8 mouse cellular contexts compared by ENCODE assay signal in genomic region chr7:45019031-45019571, GRCm38 (mm10). TPM values are rescaled to one million over a fixed set of nuclear protein-coding genes. Genes with fewer than 3 reads are reported as not detected.
A peak's percentile ranks its signal among the peaks of the same experiment; 100 is the strongest.
DNase-seq lines count a peak whose midpoint lies in the region; ATAC-seq and TF ChIP-seq lines count a peak whose summit lies in the region.

No protein-coding gene starts in this region.

- H3K4me3 ChIP-seq in embryonic facial prominence, embryonic 14.5 days (ENCODE audit: low read depth, low read length) = peak overlapping the region; percentile 88
- H3K4me3 ChIP-seq in limb, embryonic 12.5 days (replicated peaks) = 0 out of 2 replicates have a peak overlapping the region, but pooled peaks have one; percentile 6
- peak overlapping the region; percentile 71 for H3K4me3 ChIP-seq in myocyte

- H3K79me2 ChIP-seq in myocyte (ENCODE audit: control insufficient read depth, insufficient read depth) = peaks cover 24% of the 10 kb centered on the region

- WGBS in embryonic facial prominence, embryonic 14.5 days = 39% methylated on average over 8 of the region's 8 CpGs
- 32% methylated on average over 8 of the region's 8 CpGs for WGBS in limb, embryonic 12.5 days

- no peak overlapping the region for H3K9ac ChIP-seq in embryonic facial prominence, embryonic 14.5 days (ENCODE audit: low read depth, low read length)
- H3K9ac ChIP-seq in limb, embryonic 12.5 days (replicated peaks) = no peak overlapping the region

- DNase-seq in ovary, adult 18-20 months (ENCODE audit: low spot score) = peak; percentile 67
- DNase-seq in ovary, postnatal 10 days (ENCODE audit: low spot score) = no peak
- peak; percentile 76 for DNase-seq in embryonic facial prominence, embryonic 14.5 days (ENCODE audit: low spot score)
- DNase-seq in heart, postnatal 4 days = peak; percentile 71
- DNase-seq in layer of hippocampus, postnatal 25 days (ENCODE audit: extremely low spot score in 1 of 2, low spot score in 1 of 2) = no peak

- 0 out of 2 replicates have a peak, but pooled peaks cover under 1% of the 10 kb centered on the region for H3K36me3 ChIP-seq in embryonic facial prominence, embryonic 14.5 days (ENCODE audit: control insufficient read depth, insufficient read depth, low read length)
- H3K36me3 ChIP-seq in limb, embryonic 12.5 days = no peaks in the 10 kb centered on the region
- peaks cover 5% of the 10 kb centered on the region for H3K36me3 ChIP-seq in myocyte (ENCODE audit: control insufficient read depth, insufficient read depth)

- ATAC-seq in embryonic facial prominence, embryonic 14.5 days (ENCODE audit: low read depth) = no peak
- ATAC-seq in limb, embryonic 12.5 days (ENCODE audit: insufficient number of reproducible peaks, insufficient read depth, low FRiP score, low TSS enrichment, low read depth) = no peak
- ATAC-seq in activated CD4-positive, CD25-positive, alpha-beta regulatory T cell, adult 4 months = no peak

- peak overlapping the region; percentile 70 for H3K4me2 ChIP-seq in embryonic facial prominence, embryonic 14.5 days (ENCODE audit: low read depth, low read length)
- H3K4me2 ChIP-seq in limb, embryonic 12.5 days = peak overlapping the region; percentile 85
- peak overlapping the region; percentile 98 for H3K4me2 ChIP-seq in myocyte (ENCODE audit: low read depth)

- H3ac ChIP-seq in myocyte (ENCODE audit: control insufficient read depth, insufficient read length) = no peak overlapping the region

- H3K4me1 ChIP-seq in embryonic facial prominence, embryonic 14.5 days (ENCODE audit: control insufficient read depth, insufficient read depth, low read length) = peaks cover 19% of the 10 kb centered on the region
- H3K4me1 ChIP-seq in limb, embryonic 12.5 days (replicated peaks) = peaks cover 35% of the 10 kb centered on the region

- no peaks in the 10 kb centered on the region for H3K9me3 ChIP-seq in embryonic facial prominence, embryonic 14.5 days (ENCODE audit: control insufficient read depth, low read length)
- H3K9me3 ChIP-seq in limb, embryonic 12.5 days = no peaks in the 10 kb centered on the region

- no peak overlapping the region for H3K27ac ChIP-seq in embryonic facial prominence, embryonic 14.5 days (replicated peaks; ENCODE audit: low read depth, low read length)
- H3K27ac ChIP-seq in limb, embryonic 12.5 days = 0 out of 2 replicates have a peak overlapping the region, but pooled peaks have one; percentile 1

- TF ChIP-seq POLR2A in myocyte (IDR thresholded peaks at IDR 0.05; ENCODE audit: insufficient read length, low read depth) = peak; percentile 51

- no peaks in the 10 kb centered on the region for H3K27me3 ChIP-seq in embryonic facial prominence, embryonic 14.5 days (replicated peaks; ENCODE audit: control insufficient read depth, insufficient read depth, low read length)
- H3K27me3 ChIP-seq in limb, embryonic 12.5 days = peaks cover 12% of the 10 kb centered on the region; the same call in 1 of the 2 replicates
- H3K27me3 ChIP-seq in myocyte (ENCODE audit: control insufficient read depth, insufficient read depth, insufficient read length) = no peaks in the 10 kb centered on the region

TF ChIP-seq in myocyte, 11 proteins besides CTCF, POLR2A, EP300 and RAD21:
- TF ChIP-seq E2F4 (IDR thresholded peaks at IDR 0.05; ENCODE audit: insufficient read depth) (no peak), CEBPB (IDR thresholded peaks at IDR 0.05; ENCODE audit: insufficient read depth, poor library complexity, severe bottlenecking) (no peak), MAX (IDR thresholded peaks at IDR 0.05; ENCODE audit: low read depth) (no peak), USF1 (IDR thresholded peaks at IDR 0.05; ENCODE audit: low read depth) (no peak), MYOD1 (IDR thresholded peaks at IDR 0.05; ENCODE audit: control insufficient read depth in 1 of 3, insufficient read length in 2 of 3, low read depth in 2 of 3) (no peak), SRF (IDR thresholded peaks at IDR 0.05; ENCODE audit: control insufficient read depth, insufficient read length, low read depth) (no peak), POLR2AphosphoS2 (IDR thresholded peaks at IDR 0.05; ENCODE audit: insufficient read length, low read depth) (peak; percentile 53), MYOG (IDR thresholded peaks at IDR 0.05; ENCODE audit: control insufficient read depth in 1 of 3, insufficient read depth in 1 of 3, insufficient read length in 2 of 3, low read depth in 2 of 3) (no peak)

RNA-seq across cellular contexts. Expression of gene Rras, which starts 1.3 kb away (rescaled TPM):
- 50.5 and 52.3 TPM in 2 replicates for polyA plus RNA-seq in embryonic facial prominence, embryonic 14.5 days (2014; fragmentation: Nextera tagmentation; extraction: Ambion mirVana)
- 10 to 100 TPM; 71.2 to 73.4 TPM for total RNA-seq in heart, postnatal 4 days (2021)
- 20.8 and 21.4 TPM in 2 replicates for polyA plus RNA-seq in limb, embryonic 12.5 days (2016; fragmentation: Nextera tagmentation; extraction: Ambion mirVana)
- 127 TPM for polyA plus RNA-seq in myocyte (2012; fragmentation: generic; extraction: Trizol)
- polyA plus RNA-seq in activated CD4-positive, CD25-positive, alpha-beta regulatory T cell, adult 4 months (2017; shearing (Covaris generic)) = 1 to 10 TPM; 4.5 to 6.1 TPM
- total RNA-seq in layer of hippocampus, postnatal 25 days (2021) = 10 to 100 TPM; 11.7 to 12.3 TPM

RNA-seq across cellular contexts. Expression of gene Scaf1, which starts 2.9 kb away (rescaled TPM):
- 43.7 and 47.5 TPM in 2 replicates for polyA plus RNA-seq in embryonic facial prominence, embryonic 14.5 days (2014; fragmentation: Nextera tagmentation; extraction: Ambion mirVana)
- 10 to 100 TPM; 78.5 to 80.3 TPM for total RNA-seq in heart, postnatal 4 days (2021)
- 42.1 and 46.9 TPM in 2 replicates for polyA plus RNA-seq in limb, embryonic 12.5 days (2016; fragmentation: Nextera tagmentation; extraction: Ambion mirVana)
- 56.7 TPM for polyA plus RNA-seq in myocyte (2012; fragmentation: generic; extraction: Trizol)
- 1 to 10 TPM; 8.6 to 8.7 TPM for polyA plus RNA-seq in activated CD4-positive, CD25-positive, alpha-beta regulatory T cell, adult 4 months (2017; shearing (Covaris generic))
- total RNA-seq in layer of hippocampus, postnatal 25 days (2021) = 100 to 1,000 TPM; 151 to 156 TPM

RNA-seq across cellular contexts. Expression of gene Bcl2l12, which starts 20.6 kb away (rescaled TPM):
- 43.2 and 48.6 TPM in 2 replicates for polyA plus RNA-seq in embryonic facial prominence, embryonic 14.5 days (2014; fragmentation: Nextera tagmentation; extraction: Ambion mirVana)
- 10 to 100 TPM; 21.7 to 25.2 TPM for total RNA-seq in heart, postnatal 4 days (2021)
- 87.3 and 96.8 TPM in 2 replicates for polyA plus RNA-seq in limb, embryonic 12.5 days (2016; fragmentation: Nextera tagmentation; extraction: Ambion mirVana)
- polyA plus RNA-seq in myocyte (2012; fragmentation: generic; extraction: Trizol) = 13.3 TPM
- polyA plus RNA-seq in activated CD4-positive, CD25-positive, alpha-beta regulatory T cell, adult 4 months (2017; shearing (Covaris generic)) = 10 to 100 TPM; 18.4 to 31.8 TPM
- 1 to 10 TPM; 1.9 to 3.4 TPM for total RNA-seq in layer of hippocampus, postnatal 25 days (2021)

RNA-seq across cellular contexts. Expression of gene Irf3, which starts 21.7 kb away (rescaled TPM):
- polyA plus RNA-seq in embryonic facial prominence, embryonic 14.5 days (2014; fragmentation: Nextera tagmentation; extraction: Ambion mirVana) = 77.7 and 84.6 TPM in 2 replicates
- 10 to 100 TPM; 42.0 to 43.0 TPM for total RNA-seq in heart, postnatal 4 days (2021)
- 90.9 and 97.2 TPM in 2 replicates for polyA plus RNA-seq in limb, embryonic 12.5 days (2016; fragmentation: Nextera tagmentation; extraction: Ambion mirVana)
- polyA plus RNA-seq in myocyte (2012; fragmentation: generic; extraction: Trizol) = 45.1 TPM
- 100 to 1,000 TPM in 1 of 2 experiments, 10 to 100 TPM in 1; 88.9 to 129 TPM for polyA plus RNA-seq in activated CD4-positive, CD25-positive, alpha-beta regulatory T cell, adult 4 months (2017; shearing (Covaris generic))
- 10 to 100 TPM; 39.5 to 40.1 TPM for total RNA-seq in layer of hippocampus, postnatal 25 days (2021)

RNA-seq across cellular contexts. Expression of gene Prmt1, which starts 32.7 kb away (rescaled TPM):
- polyA plus RNA-seq in embryonic facial prominence, embryonic 14.5 days (2014; fragmentation: Nextera tagmentation; extraction: Ambion mirVana) = 173 and 178 TPM in 2 replicates
- total RNA-seq in heart, postnatal 4 days (2021) = 100 to 1,000 TPM; 306 to 324 TPM
- polyA plus RNA-seq in limb, embryonic 12.5 days (2016; fragmentation: Nextera tagmentation; extraction: Ambion mirVana) = 704 and 706 TPM in 2 replicates
- 729 TPM for polyA plus RNA-seq in myocyte (2012; fragmentation: generic; extraction: Trizol)
- polyA plus RNA-seq in activated CD4-positive, CD25-positive, alpha-beta regulatory T cell, adult 4 months (2017; shearing (Covaris generic)) = 100 to 1,000 TPM in 1 of 2 experiments, 10 to 100 TPM in 1; 38.0 to 103 TPM
- 100 to 1,000 TPM; 161 to 174 TPM for total RNA-seq in layer of hippocampus, postnatal 25 days (2021)

Comparison
In these comparisons a context has a peak if more than half of its experiments do, and no peak if none do; other contexts are left out.
1. DNase-seq: peak in ovary, adult 18-20 months (single experiment), embryonic facial prominence, embryonic 14.5 days (single experiment) and heart, postnatal 4 days (single experiment); none in ovary, postnatal 10 days (single experiment) and layer of hippocampus, postnatal 25 days (0 of 2).
2. H3K4me3 ChIP-seq: peak in every context shown above with its lines; median percentile 88 in embryonic facial prominence, embryonic 14.5 days; 71 in myocyte; 6 in limb, embryonic 12.5 days.
3. Peak in every context shown above with its lines, with median percentiles within 50 percentile points of each other: H3K4me2 ChIP-seq.